Mouse (Mus musculus) cortical plate, adult 2 months (tissue): ENCODE data around the gene Rln1.

Experiments
- CTCF ChIP-seq: fragments of 200-500 bp; IDR thresholded peaks from 2 replicates; pipeline ENCODE4 v1.5.1; 2011; ENCODE audit warnings: mild to moderate bottlenecking, control low read depth, low read length; ENCODE audit not compliant: insufficient read depth; ENCODE audit errors: extremely low read depth
- POLR2A ChIP-seq: fragments of 200-500 bp; IDR thresholded peaks from 2 replicates; pipeline ENCODE4 v1.6.1; 2011; ENCODE audit warnings: mild to moderate bottlenecking, low read length, control low read depth; ENCODE audit not compliant: insufficient read depth; ENCODE audit errors: extremely low read depth

DNA sequence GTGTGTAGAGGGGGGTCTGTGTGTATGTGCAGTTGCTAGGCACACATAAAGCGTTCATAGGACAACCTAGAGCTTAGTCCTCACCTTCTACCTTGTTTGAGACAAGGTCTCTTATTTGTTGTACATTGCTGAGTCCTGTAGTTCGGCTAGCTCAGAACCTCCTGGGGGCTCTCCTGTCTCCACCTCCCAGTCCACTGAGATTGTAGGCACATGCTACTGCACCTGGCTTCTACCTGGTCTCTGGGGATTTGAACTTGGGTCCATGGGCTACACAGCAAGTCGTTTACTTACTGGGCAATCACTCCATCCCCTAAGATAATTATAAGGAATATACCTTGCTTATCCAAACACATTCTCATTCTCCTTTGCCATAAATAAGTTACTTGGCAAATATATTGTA lies 38.2 kb upstream of the Rln1 start:
- no peak for TF ChIP-seq CTCF
- TF ChIP-seq POLR2A = no peak
